Mouse (Mus musculus) adipocyte (in vitro differentiated cells): ENCODE results near the gene 2010111I01Rik.

ENCODE experiments used
- DNase-seq: peaks from one replicate; pipeline ENCODE4 v3.0.0-alpha.2; 2016; ENCODE audit warnings: low spot score

2010111I01Rik gene

DNA sequence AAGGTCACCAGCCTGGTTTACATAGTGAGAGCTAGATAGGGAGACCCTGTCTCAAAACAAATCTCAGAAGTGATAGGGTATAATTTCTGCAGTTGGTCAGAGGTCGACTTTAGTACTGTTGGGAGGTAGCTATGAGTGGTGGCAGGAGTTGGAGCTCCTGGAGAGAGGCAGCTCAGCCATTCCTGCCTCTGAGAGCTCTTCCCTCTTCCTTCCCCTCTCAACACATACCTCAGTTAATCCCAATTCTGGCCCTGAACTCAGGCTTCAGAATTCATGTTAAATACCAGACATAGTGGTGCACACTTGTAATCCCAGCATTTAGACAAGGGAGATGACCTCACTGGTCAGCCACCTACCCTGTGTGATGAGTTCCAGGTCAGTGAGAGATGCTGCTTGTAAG is 65.3 kb downstream of the 2010111I01Rik start:
- no peak for DNase-seq

DNA sequence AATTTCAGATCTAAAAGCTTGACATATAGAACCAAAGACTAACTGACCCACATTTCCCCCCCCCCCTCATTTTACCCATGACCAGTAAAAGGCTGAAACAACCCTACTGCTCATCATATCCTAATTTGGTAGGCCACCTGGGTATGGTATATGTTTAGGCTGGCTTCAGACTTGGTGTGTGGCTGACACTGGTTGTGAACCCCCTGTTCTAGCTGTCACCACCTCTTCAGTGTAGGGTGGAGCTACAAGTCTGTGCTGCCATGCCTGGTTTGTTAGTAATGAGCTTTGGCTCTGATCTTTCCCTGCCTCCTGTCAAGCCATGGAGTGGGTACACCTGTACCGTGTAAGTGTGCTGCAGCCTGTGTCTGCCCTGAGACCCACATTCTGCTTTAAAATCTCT is 66.6 kb downstream of the 2010111I01Rik start:
- no peak for DNase-seq

DNA sequence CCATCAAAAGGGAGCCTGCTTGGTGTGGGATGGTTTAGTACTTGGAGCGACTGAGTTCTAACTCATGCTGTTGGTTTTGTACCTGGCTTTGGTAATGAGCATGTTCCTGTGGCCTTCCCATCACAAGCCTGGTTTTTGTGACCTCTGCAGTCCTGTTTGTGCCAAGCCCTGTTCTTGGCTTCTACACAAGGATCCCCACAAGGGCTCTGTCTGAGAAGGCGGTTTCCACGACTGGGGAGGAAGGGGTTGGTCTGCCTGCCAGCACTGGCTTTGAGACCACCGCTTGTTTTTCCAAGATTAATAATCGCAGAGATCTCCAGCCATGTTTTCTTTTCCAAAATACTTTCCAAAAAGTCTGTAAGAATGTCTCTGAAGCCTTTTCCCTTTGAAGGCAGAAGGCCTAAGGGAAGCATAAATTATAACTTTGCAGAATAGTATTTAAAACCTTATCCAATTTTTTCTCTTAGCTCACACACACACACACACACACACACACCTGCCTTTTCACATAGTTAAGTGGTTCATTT is 67.7 kb downstream of the 2010111I01Rik start:
- no peak for DNase-seq

- no peak for DNase-seq
Measured at GRCm38 (mm10) chr13:63032958-63033357, 68.3 kb downstream of the 2010111I01Rik start.

GRCm38 (mm10) chr13:63033364-63033763 is 68.7 kb downstream of the 2010111I01Rik start:
- DNase-seq: no peak

- DNase-seq: no peak
Measured at GRCm38 (mm10) chr13:63034666-63035065, 70.0 kb downstream of the 2010111I01Rik start.

- no peak for DNase-seq
Measured at GRCm38 (mm10) chr13:63037906-63038305, 73.2 kb downstream of the 2010111I01Rik start.

GRCm38 (mm10) chr13:63038415-63038814 is 73.7 kb downstream of the 2010111I01Rik start:
- DNase-seq: no peak

GRCm38 (mm10) chr13:63038871-63039270 is 74.2 kb downstream of the 2010111I01Rik start:
- no peak for DNase-seq

- DNase-seq: no peak
Measured at GRCm38 (mm10) chr13:63039326-63039725, 74.6 kb downstream of the 2010111I01Rik start.

- DNase-seq: peak; percentile 9
Measured at GRCm38 (mm10) chr13:63039848-63040247, 75.2 kb downstream of the 2010111I01Rik start.

GRCm38 (mm10) chr13:63045504-63046205 is 81.0 kb downstream of the 2010111I01Rik start:
- no peak for DNase-seq

- DNase-seq: peak; percentile 79
Measured at GRCm38 (mm10) chr13:63046206-63047020, 81.7 kb downstream of the 2010111I01Rik start.

DNA sequence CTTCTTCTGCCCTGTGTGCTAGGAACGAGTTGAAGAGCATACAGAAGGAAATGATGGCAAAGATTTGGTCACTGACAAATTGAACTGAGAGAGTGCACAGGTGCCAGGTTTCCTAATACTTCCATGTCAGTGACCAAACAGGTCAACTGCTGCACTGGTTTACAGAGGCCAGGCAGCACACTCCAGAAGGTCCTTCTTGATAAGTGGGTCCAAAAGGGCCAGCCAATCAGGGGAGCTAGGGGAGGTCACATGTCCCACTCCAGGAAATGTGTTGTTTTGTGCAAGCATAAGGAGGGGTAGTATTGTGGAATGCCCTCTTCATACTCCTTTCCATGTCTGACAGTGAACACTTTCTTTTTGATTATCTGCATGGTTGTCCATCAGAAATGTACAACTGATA is 99.0 kb downstream of the 2010111I01Rik start:
- DNase-seq: no peak

- no peak for DNase-seq
Measured at GRCm38 (mm10) chr13:63066607-63067006, 101.9 kb downstream of the 2010111I01Rik start.

DNA sequence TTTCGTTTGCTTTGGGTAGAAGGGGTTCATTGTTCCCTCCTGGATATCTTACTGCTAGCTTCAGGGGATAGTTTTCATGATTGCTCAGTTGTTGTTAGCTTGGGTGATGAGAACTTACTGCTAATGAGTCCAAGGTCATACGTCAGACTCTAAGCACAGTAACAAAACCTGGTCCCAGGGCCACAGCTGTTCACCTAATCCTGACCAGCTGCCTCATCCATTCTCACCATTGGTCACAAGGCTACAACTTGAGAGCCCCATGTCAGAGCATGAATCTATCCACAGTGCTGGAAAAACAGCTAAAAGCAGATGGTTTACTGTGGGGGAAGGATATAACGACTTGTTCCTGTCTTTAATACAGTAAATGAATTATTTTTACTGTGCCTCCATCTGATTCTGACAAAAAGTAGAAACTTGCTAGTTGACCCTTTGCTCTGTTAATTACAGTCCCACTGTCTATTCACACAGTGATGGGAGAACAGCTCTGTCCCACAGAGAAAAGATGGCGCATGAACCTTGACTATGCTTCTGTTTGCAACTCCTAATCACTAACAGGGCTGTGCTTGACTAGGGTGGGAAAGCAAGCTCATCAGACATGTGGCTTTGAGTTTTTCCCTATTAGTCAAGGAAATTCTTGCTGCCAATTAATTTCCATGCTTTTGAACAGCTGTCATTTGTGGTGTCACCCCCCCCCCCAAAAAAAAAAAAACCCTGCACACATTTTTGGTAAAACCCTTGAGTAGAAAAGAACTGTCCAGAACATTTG is 103.9 kb downstream of the 2010111I01Rik start:
- DNase-seq: no peak

GRCm38 (mm10) chr13:63071874-63072273 is 107.2 kb downstream of the 2010111I01Rik start:
- DNase-seq: no peak

- DNase-seq: no peak
Measured at GRCm38 (mm10) chr13:63072376-63072775, 107.7 kb downstream of the 2010111I01Rik start.

GRCm38 (mm10) chr13:63073911-63074675 is 109.4 kb downstream of the 2010111I01Rik start:
- peak; percentile 66 for DNase-seq

DNA sequence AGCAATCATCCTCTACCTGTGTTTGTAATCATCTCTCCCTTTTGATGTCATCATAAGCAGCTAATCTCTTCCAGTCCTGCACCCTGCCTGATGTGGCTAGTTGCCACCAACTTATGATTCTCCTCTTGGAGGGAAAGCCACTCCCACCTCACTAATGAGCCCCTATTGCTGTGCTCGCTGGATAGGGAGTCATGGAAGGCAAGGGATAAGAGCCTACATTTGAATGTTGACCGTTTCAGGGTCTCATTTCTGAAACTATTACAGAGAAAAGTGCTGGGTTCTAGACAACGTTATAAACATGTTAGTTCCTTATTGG is 109.9 kb downstream of the 2010111I01Rik start:
- no peak for DNase-seq

DNA sequence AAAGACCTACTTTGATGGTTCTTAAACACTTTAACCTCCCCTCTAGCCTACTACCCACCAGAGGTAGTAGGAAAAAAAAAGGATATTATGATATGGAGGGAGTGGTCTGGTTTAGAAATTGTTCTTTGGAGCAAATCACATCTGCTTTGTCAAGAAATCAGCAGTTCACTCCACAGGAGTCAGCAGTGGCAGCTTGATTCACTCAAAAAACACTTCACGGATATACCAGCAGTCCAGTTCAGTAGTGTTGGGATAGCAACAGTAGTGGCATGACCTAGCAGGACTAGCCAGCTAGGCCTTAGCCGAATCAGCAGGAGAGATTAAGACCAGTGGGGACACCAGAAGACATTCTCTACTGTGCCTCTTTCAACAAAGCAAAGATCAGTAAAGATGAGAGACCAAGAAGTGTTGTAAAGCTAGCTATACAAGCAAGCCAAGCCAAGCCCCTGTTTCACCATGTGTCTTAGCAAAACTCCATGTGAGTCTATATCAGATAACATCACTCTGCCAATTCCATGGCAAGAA is 110.7 kb downstream of the 2010111I01Rik start:
- no peak for DNase-seq
